Mouse (Mus musculus) limb, embryonic 10.5 days (tissue): ENCODE measurements around the gene Lamb1. TPM values are rescaled to one million over a fixed set of nuclear protein-coding genes. Genes with fewer than 3 reads are reported as not detected.
A peak's percentile ranks its signal among the peaks of the same experiment; 100 is the strongest.

Experiments used
- DNase-seq: peaks from one replicate; pipeline ENCODE4 v3.0.0-alpha.2; 2017; ENCODE audit warnings: low spot score
- H3K27ac ChIP-seq: fragments of 300-500 bp; sonication (generic); 2 replicates; pipeline ENCODE4 v1.5.1; 2016; ENCODE audit warnings: mild to moderate bottlenecking
- H3K27me3 ChIP-seq: fragments of 300-500 bp; sonication (generic); 2 replicates; pipeline ENCODE4 v1.6.1; 2016; ENCODE audit warnings: low read depth, mild to moderate bottlenecking; ENCODE audit not compliant: poor library complexity, severe bottlenecking
- H3K36me3 ChIP-seq: fragments of 300-500 bp; sonication (generic); 2 replicates; pipeline ENCODE4 v1.6.1; 2016; ENCODE audit warnings: mild to moderate bottlenecking, moderate library complexity
- H3K4me1 ChIP-seq: fragments of 300-500 bp; sonication (generic); 2 replicates; pipeline ENCODE4 v1.6.1; 2016
- H3K4me3 ChIP-seq: fragments of 300-500 bp; sonication (generic); 2 replicates; pipeline ENCODE4 v1.5.1; 2016; ENCODE audit warnings: mild to moderate bottlenecking, moderate library complexity
- H3K9me3 ChIP-seq: fragments of 300-500 bp; sonication (generic); replicated peaks from 2 replicates; pipeline ENCODE4 v1.6.1; 2016; ENCODE audit warnings: mild to moderate bottlenecking
- WGBS: fragments of 180-500 bp; shearing (Covaris S2); methylation state at CpG from one replicate; pipeline ENCODE4 v1.1.7; 2016; 5-methylcytosine and 5-hydroxymethylcytosine counted together
- polyA plus RNA-seq: library from polyadenylated mRNA; unstranded; fragments of >200 nt; fragmentation: Nextera tagmentation; extraction: Ambion mirVana; gene quantifications from 2 replicates; pipeline ENCODE4 v1.2.1, GENCODE M21; 2016

The Lamb1 gene
- 40.5 and 44.6 TPM in 2 replicates for polyA plus RNA-seq

- peak within 1 kb of the TSS; percentile 94 for H3K27ac ChIP-seq
- peak within 1 kb of the TSS; percentile 75 for H3K4me3 ChIP-seq
- H3K36me3 ChIP-seq = peaks cover 27% of the 10 kb centered on the region
- peaks cover 6% of the 10 kb centered on the region; the same call in 1 of the 2 replicates for H3K27me3 ChIP-seq
- under 1% methylated on average over 39 of the region's 39 CpGs for WGBS
- H3K9me3 ChIP-seq = no peaks in the 10 kb centered on the region
- DNase-seq = peak; percentile 85
- peaks cover 60% of the 10 kb centered on the region for H3K4me1 ChIP-seq
Measured at GRCm38 (mm10) chr12:31265005-31265721, at the start of gene Lamb1. TSS of gene Lamb1 (plus strand) at chr12:31265234.

- Histone ChIP-seq H3K36me3 (no peaks in the 10 kb centered on the region), H3K9me3 (no peaks in the 10 kb centered on the region), H3K27ac (no peak overlapping the region), H3K27me3 (no peaks in the 10 kb centered on the region), H3K4me1 (peaks cover 23% of the 10 kb centered on the region), H3K4me3 (no peak overlapping the region)
- DNase-seq = no peak
- 63% methylated on average over 5 of the region's 5 CpGs for WGBS
Measured at GRCm38 (mm10) chr12:31217232-31217631, 47.8 kb upstream of the Lamb1 start.

- 61% methylated on average over 3 of the region's 3 CpGs for WGBS
Measured at GRCm38 (mm10) chr12:31218774-31219173, 46.3 kb upstream of the Lamb1 start.

GRCm38 (mm10) chr12:31221522-31221921, 43.5 kb upstream of the Lamb1 start:
- H3K4me3 ChIP-seq = no peak overlapping the region
- H3K9me3 ChIP-seq = no peaks in the 10 kb centered on the region
- H3K4me1 ChIP-seq = peaks cover 27% of the 10 kb centered on the region
- no peaks in the 10 kb centered on the region for H3K36me3 ChIP-seq
- no peak for DNase-seq
- no peaks in the 10 kb centered on the region for H3K27me3 ChIP-seq
- H3K27ac ChIP-seq = no peak overlapping the region
- 83% methylated on average over 6 of the region's 6 CpGs for WGBS

More at GRCm38 (mm10) chr12:31218774-31219173, 46.3 kb upstream of the Lamb1 start:
- Histone ChIP-seq H3K9me3 (no peaks in the 10 kb centered on the region), H3K27ac (no peak overlapping the region), H3K4me1 (peaks cover 31% of the 10 kb centered on the region), H3K36me3 (no peaks in the 10 kb centered on the region), H3K27me3 (no peaks in the 10 kb centered on the region), H3K4me3 (no peak overlapping the region)
- no peak for DNase-seq

- peaks cover 26% of the 10 kb centered on the region for H3K4me1 ChIP-seq
- H3K36me3 ChIP-seq = no peaks in the 10 kb centered on the region
- no peak overlapping the region for H3K4me3 ChIP-seq
- no peak overlapping the region for H3K27ac ChIP-seq
- H3K27me3 ChIP-seq = no peaks in the 10 kb centered on the region
- WGBS = 51% methylated on average over 2 of the region's 2 CpGs
- no peak for DNase-seq
- H3K9me3 ChIP-seq = no peaks in the 10 kb centered on the region
Measured at GRCm38 (mm10) chr12:31222282-31222681, 42.8 kb upstream of the Lamb1 start.

GRCm38 (mm10) chr12:31222741-31223140, 42.3 kb upstream of the Lamb1 start:
- no peak for DNase-seq
- 25% methylated on average over 3 of the region's 3 CpGs for WGBS

GRCm38 (mm10) chr12:31225451-31225850, 39.6 kb upstream of the Lamb1 start:
- Histone ChIP-seq H3K9me3 (no peaks in the 10 kb centered on the region), H3K36me3 (no peaks in the 10 kb centered on the region), H3K4me3 (no peak overlapping the region), H3K27ac (no peak overlapping the region), H3K27me3 (no peaks in the 10 kb centered on the region), H3K4me1 (peaks cover 20% of the 10 kb centered on the region)
- DNase-seq = no peak
- WGBS = 48% methylated on average over 8 of the region's 8 CpGs

More at GRCm38 (mm10) chr12:31222741-31223140, 42.3 kb upstream of the Lamb1 start:
- Histone ChIP-seq H3K4me3 (no peak overlapping the region), H3K27me3 (no peaks in the 10 kb centered on the region), H3K9me3 (no peaks in the 10 kb centered on the region), H3K27ac (no peak overlapping the region), H3K36me3 (no peaks in the 10 kb centered on the region), H3K4me1 (peaks cover 23% of the 10 kb centered on the region)

GRCm38 (mm10) chr12:31227167-31227566, 37.9 kb upstream of the Lamb1 start:
- H3K9me3 ChIP-seq = no peaks in the 10 kb centered on the region
- no peaks in the 10 kb centered on the region for H3K36me3 ChIP-seq
- DNase-seq = no peak
- no peak overlapping the region for H3K4me3 ChIP-seq
- no peak overlapping the region for H3K27ac ChIP-seq
- no peaks in the 10 kb centered on the region for H3K27me3 ChIP-seq
- H3K4me1 ChIP-seq = peaks cover 19% of the 10 kb centered on the region
- 85% methylated on average over 3 of the region's 3 CpGs for WGBS

- DNase-seq = peak; percentile 30
- no peaks in the 10 kb centered on the region for H3K27me3 ChIP-seq
- peaks cover 18% of the 10 kb centered on the region for H3K4me1 ChIP-seq
- no peaks in the 10 kb centered on the region for H3K9me3 ChIP-seq
- H3K27ac ChIP-seq = peak overlapping the region; percentile 21; the same call in 1 of the 2 replicates
- no peaks in the 10 kb centered on the region for H3K36me3 ChIP-seq
- H3K4me3 ChIP-seq = no peak overlapping the region
- WGBS = 57% methylated on average over 7 of the region's 7 CpGs
Measured at GRCm38 (mm10) chr12:31228878-31229277, 36.2 kb upstream of the Lamb1 start.

- Histone ChIP-seq H3K4me3 (no peak overlapping the region), H3K36me3 (no peaks in the 10 kb centered on the region), H3K27ac (no peak overlapping the region), H3K27me3 (no peaks in the 10 kb centered on the region), H3K4me1 (peaks cover 31% of the 10 kb centered on the region), H3K9me3 (no peaks in the 10 kb centered on the region)
- no peak for DNase-seq
- 94% methylated on average over 1 of the region's 1 CpGs for WGBS
Measured at GRCm38 (mm10) chr12:31232635-31233034, 32.4 kb upstream of the Lamb1 start.

GRCm38 (mm10) chr12:31235018-31235417, 30.0 kb upstream of the Lamb1 start:
- Histone ChIP-seq H3K36me3 (no peaks in the 10 kb centered on the region), H3K27ac (no peak overlapping the region), H3K9me3 (no peaks in the 10 kb centered on the region), H3K4me1 (peaks cover 25% of the 10 kb centered on the region), H3K4me3 (no peak overlapping the region), H3K27me3 (no peaks in the 10 kb centered on the region)
- 96% methylated on average over 6 of the region's 6 CpGs for WGBS
- DNase-seq = no peak

- Histone ChIP-seq H3K36me3 (no peaks in the 10 kb centered on the region), H3K27me3 (no peaks in the 10 kb centered on the region), H3K27ac (peak overlapping the region; percentile 42; the same call in 1 of the 2 replicates), H3K4me1 (peaks cover 26% of the 10 kb centered on the region), H3K4me3 (no peak overlapping the region), H3K9me3 (no peaks in the 10 kb centered on the region)
- WGBS = 70% methylated on average over 12 of the region's 12 CpGs
- DNase-seq = no peak
Measured at GRCm38 (mm10) chr12:31236861-31237595, 28.0 kb upstream of the Lamb1 start.

GRCm38 (mm10) chr12:31239031-31239583, 25.9 kb upstream of the Lamb1 start:
- Histone ChIP-seq H3K9me3 (no peaks in the 10 kb centered on the region), H3K4me3 (no peak overlapping the region), H3K27ac (no peak overlapping the region), H3K27me3 (no peaks in the 10 kb centered on the region), H3K4me1 (peaks cover 18% of the 10 kb centered on the region), H3K36me3 (no peaks in the 10 kb centered on the region)
- no peak for DNase-seq
- 77% methylated on average over 3 of the region's 3 CpGs for whole genome bisulfite sequencing
